Mouse (Mus musculus) heart, adult 8-10 months (tissue): ENCODE measurements around the gene Ptprj. TPM values are rescaled to one million over a fixed set of nuclear protein-coding genes. Genes with fewer than 3 reads are reported as not detected.

Source experiments
- DNase-seq: peaks from one replicate; pipeline ENCODE4 v3.0.0; 2022; ENCODE audit warnings: low spot score
- total RNA-seq, 4 experiments: library from RNA; stranded (reverse); gene quantifications; 2 replicates each; pipeline ENCODE4 v1.2.4; 2022

Ptprj gene
- total RNA-seq, 4 experiments from 2014 or later: 6.0 to 7.3 (median 7.0) TPM

GRCm38 (mm10) chr2:90559688-90560196 is 20.7 kb downstream of the Ptprj start:
- DNase-seq: no peak

GRCm38 (mm10) chr2:90559015-90559687 is 21.3 kb downstream of the Ptprj start:
- no peak for DNase-seq

- no peak for DNase-seq
Observed at GRCm38 (mm10) chr2:90558361-90558760, 22.1 kb downstream of the Ptprj start.

- no peak for DNase-seq
Observed at GRCm38 (mm10) chr2:90557913-90558312, 22.5 kb downstream of the Ptprj start.

GRCm38 (mm10) chr2:90555744-90556143 is 24.7 kb downstream of the Ptprj start:
- no peak for DNase-seq

GRCm38 (mm10) chr2:90554806-90555205 is 25.6 kb downstream of the Ptprj start:
- no peak for DNase-seq

- no peak for DNase-seq
Observed at GRCm38 (mm10) chr2:90553861-90554260, 26.6 kb downstream of the Ptprj start.

GRCm38 (mm10) chr2:90550656-90551055 is 29.8 kb downstream of the Ptprj start:
- no peak for DNase-seq

- DNase-seq: no peak
Observed at GRCm38 (mm10) chr2:90548541-90548940, 31.9 kb downstream of the Ptprj start.

GRCm38 (mm10) chr2:90547144-90547609 is 33.3 kb downstream of the Ptprj start:
- no peak for DNase-seq

- no peak for DNase-seq
Observed at GRCm38 (mm10) chr2:90545261-90545660, 35.2 kb downstream of the Ptprj start.

- DNase-seq: no peak
Observed at GRCm38 (mm10) chr2:90543989-90544388, 36.5 kb downstream of the Ptprj start.

GRCm38 (mm10) chr2:90543106-90543702 is 37.2 kb downstream of the Ptprj start:
- DNase-seq: no peak

- no peak for DNase-seq
Observed at GRCm38 (mm10) chr2:90542656-90543055, 37.8 kb downstream of the Ptprj start.

- no peak for DNase-seq
Observed at GRCm38 (mm10) chr2:90539206-90539605, 41.2 kb downstream of the Ptprj start.

GRCm38 (mm10) chr2:90537244-90537643 is 43.2 kb downstream of the Ptprj start:
- no peak for DNase-seq

GRCm38 (mm10) chr2:90536555-90536954 is 43.9 kb downstream of the Ptprj start:
- DNase-seq: no peak

- DNase-seq: no peak
Observed at GRCm38 (mm10) chr2:90534751-90535150, 45.7 kb downstream of the Ptprj start.

GRCm38 (mm10) chr2:90533944-90534343 is 46.5 kb downstream of the Ptprj start:
- DNase-seq: no peak

GRCm38 (mm10) chr2:90532095-90532494 is 48.4 kb downstream of the Ptprj start:
- peak; percentile 69 for DNase-seq

GRCm38 (mm10) chr2:90528107-90528506 is 52.3 kb downstream of the Ptprj start:
- DNase-seq: no peak

- DNase-seq: no peak
Observed at GRCm38 (mm10) chr2:90526971-90527370, 53.5 kb downstream of the Ptprj start.

- no peak for DNase-seq
Observed at GRCm38 (mm10) chr2:90526564-90526963, 53.9 kb downstream of the Ptprj start.
